Mouse (Mus musculus): ENCODE data around the gene Zfp94.

- TF ChIP-seq CTCF (conservative IDR thresholded peaks at IDR 0.05; ENCODE audit: low read length) (no peak), NANOG (IDR thresholded peaks at IDR 0.05; ENCODE audit: borderline replicate concordance, low read length) (no peak)
These were observed 2.5 kb upstream of the Zfp94 start for GRCm38 (mm10) chr7:24318942-24319341.
